Mouse (Mus musculus) small intestine, adult 2 months (tissue): ENCODE measurements around the gene Zfp740.

Experiments
- CTCF ChIP-seq: fragments of 200-500 bp; IDR thresholded peaks from 2 replicates; pipeline ENCODE4 v1.5.1; 2012; ENCODE audit warnings: low read depth, mild to moderate bottlenecking, control low read depth, inconsistent platforms, low read length, moderate library complexity, mixed read lengths; ENCODE audit not compliant: insufficient replicate concordance, insufficient read length; ENCODE audit errors: extremely low read depth
- POLR2A ChIP-seq: fragments of 200-500 bp; IDR thresholded peaks from 2 replicates; pipeline ENCODE4 v1.6.1; 2012; ENCODE audit warnings: low read depth, mild to moderate bottlenecking, control low read depth, inconsistent platforms, low read length, moderate library complexity

GRCm38 (mm10) chr15:102179924-102180323 is 23.1 kb upstream of the Zfp740 start:
- TF ChIP-seq CTCF = no peak
- no peak for TF ChIP-seq POLR2A
